17 mouse cellular contexts compared by ENCODE assay signal in genomic region chr10:80949081-80949480, GRCm38 (mm10). TPM values are rescaled to one million over a fixed set of nuclear protein-coding genes. Genes with fewer than 3 reads are reported as not detected.
DNase-seq lines count a peak whose midpoint lies in the region; ATAC-seq and TF ChIP-seq lines count a peak whose summit lies in the region.
"Had no signal": no experiment of that assay in that cellular context is flagged by ENCODE, and none has a peak within 500 bp of the region (broad histone marks: within the 10 kb centered on the region; RNA-seq: fewer than 3 reads in every experiment).

No protein-coding gene starts in this region.

- H3K27ac ChIP-seq in intestine, embryonic 15.5 days = no peak overlapping the region
- H3K27ac ChIP-seq in intestine, postnatal 0 days (ENCODE audit: low read depth, low read length) = no peak overlapping the region
- H3K27ac ChIP-seq in embryonic facial prominence, embryonic 10.5 days (replicated peaks) = 0 out of 2 replicates have a peak overlapping the region, but pooled peaks have one; percentile 20
- H3K27ac ChIP-seq in stomach, postnatal 0 days (replicated peaks) = peak overlapping the region; percentile 13; the same call in 1 of the 2 replicates
- H3K27ac ChIP-seq: layer of hippocampus, adult 2 months; left cerebral cortex, adult 2 months; liver, embryonic 12.5 days had no signal

- ATAC-seq in intestine, embryonic 15.5 days = peak; percentile 17; the same call in 1 of the 2 replicates
- no peak for ATAC-seq in intestine, postnatal 0 days
- no peak for ATAC-seq in stomach, postnatal 0 days (ENCODE audit: low FRiP score, low TSS enrichment)
- ATAC-seq: liver, embryonic 12.5 days; midbrain, embryonic 16.5 days had no signal

- peaks cover 25% of the 10 kb centered on the region for H3K4me1 ChIP-seq in intestine, embryonic 15.5 days (replicated peaks)
- H3K4me1 ChIP-seq in intestine, postnatal 0 days (replicated peaks; ENCODE audit: control insufficient read depth, insufficient read depth, low read length) = peaks cover 10% of the 10 kb centered on the region; the same call in 1 of the 2 replicates
- peaks cover 34% of the 10 kb centered on the region for H3K4me1 ChIP-seq in embryonic facial prominence, embryonic 10.5 days
- H3K4me1 ChIP-seq in stomach, postnatal 0 days (replicated peaks; ENCODE audit: control insufficient read depth, insufficient read depth) = peaks cover 6% of the 10 kb centered on the region

- H3K36me3 ChIP-seq in intestine, embryonic 15.5 days = no peaks in the 10 kb centered on the region
- no peaks in the 10 kb centered on the region for H3K36me3 ChIP-seq in intestine, postnatal 0 days (ENCODE audit: control insufficient read depth, insufficient read depth)
- no peaks in the 10 kb centered on the region for H3K36me3 ChIP-seq in embryonic facial prominence, embryonic 10.5 days (replicated peaks)
- H3K36me3 ChIP-seq in stomach, postnatal 0 days (ENCODE audit: control insufficient read depth, insufficient read depth, low read length) = no peaks in the 10 kb centered on the region
- H3K36me3 ChIP-seq: liver, embryonic 12.5 days had no signal

- no peak for TF ChIP-seq CTCF in intestine, postnatal 0 days (IDR thresholded peaks at IDR 0.05; ENCODE audit: low read depth)
- TF ChIP-seq CTCF in stomach, postnatal 0 days (IDR thresholded peaks at IDR 0.05; ENCODE audit: low read depth) = no peak

- H3K27me3 ChIP-seq in intestine, embryonic 15.5 days (replicated peaks) = no peaks in the 10 kb centered on the region
- H3K27me3 ChIP-seq in intestine, postnatal 0 days (replicated peaks; ENCODE audit: control insufficient read depth, insufficient read depth, low read length) = no peaks in the 10 kb centered on the region
- peaks cover 10% of the 10 kb centered on the region; the same call in 1 of the 2 replicates for H3K27me3 ChIP-seq in embryonic facial prominence, embryonic 10.5 days (replicated peaks; ENCODE audit: low read depth, poor library complexity, severe bottlenecking)
- H3K27me3 ChIP-seq in stomach, postnatal 0 days (ENCODE audit: control insufficient read depth, insufficient read depth, low read length) = no peaks in the 10 kb centered on the region

- H3K4me2 ChIP-seq in intestine, embryonic 15.5 days (replicated peaks) = no peak overlapping the region
- H3K4me2 ChIP-seq in intestine, postnatal 0 days (replicated peaks; ENCODE audit: low read depth) = no peak overlapping the region
- no peak overlapping the region for H3K4me2 ChIP-seq in stomach, postnatal 0 days (replicated peaks; ENCODE audit: low read depth)
- H3K4me2 ChIP-seq: heart, embryonic 11.5 days; liver, embryonic 12.5 days; lung, embryonic 14.5 days had no signal

- WGBS in intestine, embryonic 15.5 days = 79% methylated on average over 3 of the region's 3 CpGs
- WGBS in intestine, postnatal 0 days = 51% methylated on average over 3 of the region's 3 CpGs
- WGBS in embryonic facial prominence, embryonic 10.5 days = 77% methylated on average over 3 of the region's 3 CpGs
- 66% methylated on average over 3 of the region's 3 CpGs for WGBS in stomach, postnatal 0 days

- H3K4me3 ChIP-seq in intestine, embryonic 15.5 days (replicated peaks) = no peak overlapping the region
- H3K4me3 ChIP-seq in intestine, postnatal 0 days (ENCODE audit: low read depth, low read length) = no peak overlapping the region
- H3K4me3 ChIP-seq in embryonic facial prominence, embryonic 10.5 days = no peak overlapping the region
- H3K4me3 ChIP-seq in stomach, postnatal 0 days (ENCODE audit: low read depth, low read length) = no peak overlapping the region
- H3K4me3 ChIP-seq: layer of hippocampus, adult 2 months; left cerebral cortex, adult 2 months; liver, embryonic 12.5 days had no signal

- H3K9me3 ChIP-seq in intestine, embryonic 15.5 days = no peaks in the 10 kb centered on the region
- H3K9me3 ChIP-seq in intestine, postnatal 0 days (ENCODE audit: control insufficient read depth) = no peaks in the 10 kb centered on the region
- H3K9me3 ChIP-seq in embryonic facial prominence, embryonic 10.5 days = no peaks in the 10 kb centered on the region
- no peaks in the 10 kb centered on the region for H3K9me3 ChIP-seq in stomach, postnatal 0 days (ENCODE audit: control insufficient read depth, low read length)
- H3K9me3 ChIP-seq: liver, embryonic 12.5 days had no signal

- no peak overlapping the region for H3K9ac ChIP-seq in intestine, embryonic 15.5 days
- H3K9ac ChIP-seq in intestine, postnatal 0 days (ENCODE audit: low read depth, low read length) = no peak overlapping the region
- peak overlapping the region; percentile 35; the same call in 1 of the 2 replicates for H3K9ac ChIP-seq in stomach, postnatal 0 days (ENCODE audit: low read length)
- H3K9ac ChIP-seq: liver, embryonic 12.5 days; lung, embryonic 14.5 days had no signal

- TF ChIP-seq EP300 in stomach, postnatal 0 days (optimal IDR thresholded peaks at IDR 0.05) = no peak

- DNase-seq in adrenal gland, postnatal 14 days = peak; percentile 61
- no peak for DNase-seq in adrenal gland, postnatal 25 days
- DNase-seq in embryonic facial prominence, embryonic 10.5 days (ENCODE audit: low spot score) = no peak
- no peak for DNase-seq in stomach, postnatal 0 days (ENCODE audit: low spot score)
- DNase-seq in thymus, postnatal 14 days = no peak
- no peak for DNase-seq in thymus, adult 18-20 months
- DNase-seq: cerebellum, adult 8-10 months; gastrocnemius, postnatal 10 days; thymus, postnatal 4 days had no signal

RNA-seq across cellular contexts. Expression of gene Gadd45b, which starts 19.2 kb away (rescaled TPM):
- 29.8 and 91.3 TPM in 2 replicates for total RNA-seq in adrenal gland, postnatal 14 days (2021)
- total RNA-seq in adrenal gland, postnatal 25 days (2021) = 15.3 and 15.4 TPM in 2 replicates
- polyA plus RNA-seq in intestine, embryonic 15.5 days (2015; fragmentation: Nextera tagmentation; extraction: Ambion mirVana) = 26.6 and 29.9 TPM in 2 replicates
- 19.9 and 20.1 TPM in 2 replicates for polyA plus RNA-seq in intestine, postnatal 0 days (2015; fragmentation: Nextera tagmentation; extraction: Ambion mirVana)
- polyA plus RNA-seq in embryonic facial prominence, embryonic 10.5 days (2016; fragmentation: Nextera tagmentation; extraction: Ambion mirVana) = 6.5 and 6.8 TPM in 2 replicates
- 59.5 and 62.2 TPM in 2 replicates for polyA plus RNA-seq in stomach, postnatal 0 days (2015; fragmentation: Nextera tagmentation; extraction: Ambion mirVana)

RNA-seq across cellular contexts. Expression of gene Lmnb2, which starts 31.0 kb away (rescaled TPM):
- total RNA-seq in adrenal gland, postnatal 14 days (2021) = 14.9 and 15.8 TPM in 2 replicates
- total RNA-seq in adrenal gland, postnatal 25 days (2021) = 14.4 and 15.2 TPM in 2 replicates
- 41.0 and 42.6 TPM in 2 replicates for polyA plus RNA-seq in intestine, embryonic 15.5 days (2015; fragmentation: Nextera tagmentation; extraction: Ambion mirVana)
- 12.5 and 12.9 TPM in 2 replicates for polyA plus RNA-seq in intestine, postnatal 0 days (2015; fragmentation: Nextera tagmentation; extraction: Ambion mirVana)
- polyA plus RNA-seq in embryonic facial prominence, embryonic 10.5 days (2016; fragmentation: Nextera tagmentation; extraction: Ambion mirVana) = 82.7 and 83.1 TPM in 2 replicates
- polyA plus RNA-seq in stomach, postnatal 0 days (2015; fragmentation: Nextera tagmentation; extraction: Ambion mirVana) = 12.0 and 12.4 TPM in 2 replicates

RNA-seq across cellular contexts. Expression of gene Timm13, which starts 48.3 kb away (rescaled TPM):
- total RNA-seq in adrenal gland, postnatal 14 days (2021) = 252 and 257 TPM in 2 replicates
- total RNA-seq in adrenal gland, postnatal 25 days (2021) = 188 and 208 TPM in 2 replicates
- 363 and 364 TPM in 2 replicates for polyA plus RNA-seq in intestine, embryonic 15.5 days (2015; fragmentation: Nextera tagmentation; extraction: Ambion mirVana)
- 358 and 367 TPM in 2 replicates for polyA plus RNA-seq in intestine, postnatal 0 days (2015; fragmentation: Nextera tagmentation; extraction: Ambion mirVana)
- polyA plus RNA-seq in embryonic facial prominence, embryonic 10.5 days (2016; fragmentation: Nextera tagmentation; extraction: Ambion mirVana) = 349 and 359 TPM in 2 replicates
- polyA plus RNA-seq in stomach, postnatal 0 days (2015; fragmentation: Nextera tagmentation; extraction: Ambion mirVana) = 292 and 304 TPM in 2 replicates

Comparison
In these comparisons a context has a peak if more than half of its experiments do, and no peak if none do; other contexts are left out.
1. H3K27ac ChIP-seq: peak in embryonic facial prominence, embryonic 10.5 days (single experiment) and stomach, postnatal 0 days (single experiment); none in intestine, embryonic 15.5 days (single experiment) and intestine, postnatal 0 days (single experiment).